Mouse (Mus musculus): ENCODE measurements around the gene Ndufb10. TPM values are rescaled to one million over a fixed set of nuclear protein-coding genes. Genes with fewer than 3 reads are reported as not detected.

The Ndufb10 gene
- polyA plus RNA-seq, 1 experiment = 91.1 TPM

DNA sequence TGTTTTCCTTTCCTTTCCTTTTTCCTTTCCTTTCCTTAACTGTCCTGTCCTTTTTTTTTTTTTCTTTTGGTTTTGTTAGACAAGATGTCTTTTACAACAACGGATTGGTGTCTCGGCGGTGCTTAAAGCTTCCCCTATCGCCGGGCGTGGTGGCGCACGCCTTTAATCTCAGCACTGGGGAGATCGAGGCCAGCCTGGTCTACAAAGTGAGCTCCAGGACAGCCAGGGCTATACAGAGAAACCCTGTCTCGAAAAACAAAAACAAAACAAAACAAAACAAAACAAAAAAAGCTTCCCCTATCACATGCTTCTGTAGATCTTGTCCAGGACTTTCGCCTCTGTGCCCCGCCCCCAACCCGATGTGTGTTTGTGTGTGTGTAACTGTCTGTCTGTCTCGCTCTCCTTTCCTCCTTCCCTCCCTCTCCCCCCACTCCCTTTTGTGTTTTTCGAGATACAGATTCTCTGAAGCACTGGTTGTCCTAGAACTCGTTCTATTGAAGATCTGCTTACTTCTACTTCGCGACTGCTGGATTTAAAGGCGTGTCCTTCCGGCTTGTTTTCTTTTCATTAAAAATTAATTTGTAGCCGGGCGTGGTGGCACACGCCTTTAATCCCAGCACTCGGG lies 16.4 kb downstream of the Ndufb10 start:
- Histone ChIP-seq H3K4me3 (ENCODE audit: extremely low read depth, insufficient read depth, insufficient read length) (peak overlapping the region; percentile 84), H3K27me3 (ENCODE audit: control insufficient read depth, insufficient read depth, low read length) (no peaks in the 10 kb centered on the region), H3K27ac (ENCODE audit: insufficient read depth, low read length) (peak overlapping the region; percentile 55), H3K4me1 (ENCODE audit: control insufficient read depth, insufficient read depth, insufficient read length) (no peaks in the 10 kb centered on the region; the same call in 1 of the 2 replicates), H3K36me3 (ENCODE audit: control insufficient read depth, insufficient read depth, low read length) (peaks cover 7% of the 10 kb centered on the region; the same call in 1 of the 2 replicates)
- TF ChIP-seq POLR2A (IDR thresholded peaks at IDR 0.05; ENCODE audit: low read depth, low read length) = no peak
- TF ChIP-seq CTCF (IDR thresholded peaks at IDR 0.05; ENCODE audit: extremely low read depth, insufficient read depth, insufficient read length, insufficient replicate concordance) = no peak
- no peak for DNase-seq (ENCODE audit: low read depth in 1 of 2, low spot score in 2 of 2)
- WGBS = 2% methylated on average over 24 of the region's 24 CpGs

DNA sequence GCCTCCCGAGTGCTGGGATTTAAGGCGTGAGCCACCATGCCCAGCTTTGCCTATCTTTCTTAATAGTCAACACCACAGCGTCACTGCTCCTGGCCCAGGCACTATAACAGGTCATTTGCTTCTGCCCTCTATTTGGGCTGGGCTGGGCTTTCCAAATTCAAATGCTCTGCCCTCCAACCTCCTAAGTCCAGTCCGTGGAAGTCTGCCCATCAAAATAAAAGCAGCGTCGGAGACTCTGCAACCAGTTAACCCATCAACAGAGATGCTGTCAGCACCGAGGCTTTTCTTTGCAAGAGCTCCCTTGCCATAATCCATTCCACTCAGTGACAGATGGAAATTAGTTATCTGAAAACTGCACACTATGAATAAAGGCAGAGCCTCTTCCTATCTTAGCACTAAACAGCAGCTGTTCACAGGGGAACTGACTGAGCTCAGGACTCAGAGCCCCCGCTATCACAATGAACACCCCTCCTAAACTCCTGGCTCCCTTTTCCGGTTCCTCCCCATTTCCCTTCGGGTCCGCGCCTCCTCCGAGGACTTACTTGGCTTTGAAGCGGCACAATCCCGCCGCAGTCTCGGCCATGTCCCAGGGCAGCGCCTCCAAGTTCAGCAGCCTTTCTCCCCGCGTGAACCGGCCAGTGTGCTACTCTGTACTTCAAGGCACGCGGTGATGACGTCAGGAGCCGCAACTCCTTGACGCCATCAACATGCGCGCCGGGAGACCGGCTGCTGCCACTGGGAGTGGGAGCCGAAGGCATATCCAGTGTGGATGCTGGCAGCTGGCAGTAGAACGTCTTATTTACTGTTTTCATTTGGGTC lies 17.1 kb downstream of the Ndufb10 start, which contains the start of gene Tbl3:
Tbl3 (minus strand) TSS at position 679 of the 819 bp plus-strand sequence.
- WGBS = 2% methylated on average over 32 of the region's 32 CpGs
- H3K27ac ChIP-seq (ENCODE audit: insufficient read depth, low read length) = peak within 1 kb of the TSS; percentile 66
- DNase-seq (ENCODE audit: low read depth in 1 of 2, low spot score in 2 of 2) = peak; percentile 79 to 89

DNA sequence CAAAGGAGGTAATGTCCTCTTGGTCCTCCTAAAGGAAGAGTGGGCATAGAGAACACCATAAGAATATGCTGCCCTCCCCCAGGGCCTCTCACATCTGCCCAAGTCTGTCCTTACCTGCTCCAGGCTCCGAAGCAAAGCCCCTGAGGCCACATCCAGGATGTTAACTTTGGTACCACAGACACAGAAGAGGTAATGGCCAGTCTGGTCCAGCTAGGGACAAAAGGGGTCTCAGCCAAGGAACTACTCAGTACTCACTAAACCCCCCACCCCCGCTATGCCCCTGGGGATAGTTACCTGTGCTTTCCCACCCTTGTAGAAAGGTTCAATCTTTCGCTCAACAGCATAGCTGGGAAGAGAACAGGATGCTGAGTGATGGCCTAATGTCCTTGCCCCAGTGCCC lies 18.5 kb downstream of the Ndufb10 start:
- peaks cover 23% of the 10 kb centered on the region for H3K36me3 ChIP-seq (ENCODE audit: control insufficient read depth, insufficient read depth, low read length)
- no peak overlapping the region for H3K4me3 ChIP-seq (ENCODE audit: extremely low read depth, insufficient read depth, insufficient read length)
- no peaks in the 10 kb centered on the region; the same call in 1 of the 2 replicates for H3K4me1 ChIP-seq (ENCODE audit: control insufficient read depth, insufficient read depth, insufficient read length)
- no peak overlapping the region for H3K27ac ChIP-seq (ENCODE audit: insufficient read depth, low read length)
- no peak for TF ChIP-seq CTCF (IDR thresholded peaks at IDR 0.05; ENCODE audit: extremely low read depth, insufficient read depth, insufficient read length, insufficient replicate concordance)
- TF ChIP-seq POLR2A (IDR thresholded peaks at IDR 0.05; ENCODE audit: low read depth, low read length) = no peak
- no peaks in the 10 kb centered on the region for H3K27me3 ChIP-seq (ENCODE audit: control insufficient read depth, insufficient read depth, low read length)
- WGBS = 94% methylated on average over 3 of the region's 3 CpGs
- no peak for DNase-seq (ENCODE audit: low read depth in 1 of 2, low spot score in 2 of 2)

More for the DNA sequence above, 17.1 kb downstream of the Ndufb10 start, which contains the start of gene Tbl3:
- Histone ChIP-seq H3K4me1 (ENCODE audit: control insufficient read depth, insufficient read depth, insufficient read length) (no peaks in the 10 kb centered on the region; the same call in 1 of the 2 replicates), H3K4me3 (ENCODE audit: extremely low read depth, insufficient read depth, insufficient read length) (peak within 1 kb of the TSS; percentile 84), H3K36me3 (ENCODE audit: control insufficient read depth, insufficient read depth, low read length) (peaks cover 11% of the 10 kb centered on the region), H3K27me3 (ENCODE audit: control insufficient read depth, insufficient read depth, low read length) (no peaks in the 10 kb centered on the region)
- TF ChIP-seq POLR2A (IDR thresholded peaks at IDR 0.05; ENCODE audit: low read depth, low read length) (peak; percentile 72), CTCF (IDR thresholded peaks at IDR 0.05; ENCODE audit: extremely low read depth, insufficient read depth, insufficient read length, insufficient replicate concordance) (no peak)

DNA sequence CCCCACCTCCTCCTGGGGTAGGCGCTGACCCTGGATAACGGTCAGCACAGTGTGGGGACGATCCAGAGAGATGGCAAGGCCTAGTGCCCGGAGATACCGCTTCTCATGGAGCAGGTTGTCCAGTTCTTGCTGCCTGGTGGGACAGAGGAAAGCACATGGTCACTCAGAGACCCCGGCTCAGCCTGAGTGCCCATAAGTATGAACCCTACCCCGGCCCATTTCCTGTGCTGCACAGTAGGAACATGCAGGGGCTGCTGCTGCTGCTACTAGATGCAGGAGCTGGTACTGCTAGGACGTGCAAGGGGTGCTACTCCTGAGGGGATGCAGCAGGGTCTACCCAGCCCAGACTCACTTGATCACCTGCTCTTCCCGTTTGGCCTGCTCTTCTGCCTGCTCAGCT lies 23.0 kb downstream of the Ndufb10 start:
- no peak overlapping the region for H3K27ac ChIP-seq (ENCODE audit: insufficient read depth, low read length)
- no peaks in the 10 kb centered on the region; the same call in 1 of the 2 replicates for H3K4me1 ChIP-seq (ENCODE audit: control insufficient read depth, insufficient read depth, insufficient read length)
- no peaks in the 10 kb centered on the region for H3K27me3 ChIP-seq (ENCODE audit: control insufficient read depth, insufficient read depth, low read length)
- WGBS = 93% methylated on average over 9 of the region's 9 CpGs
- no peak for TF ChIP-seq CTCF (IDR thresholded peaks at IDR 0.05; ENCODE audit: extremely low read depth, insufficient read depth, insufficient read length, insufficient replicate concordance)
- TF ChIP-seq POLR2A (IDR thresholded peaks at IDR 0.05; ENCODE audit: low read depth, low read length) = no peak
- DNase-seq (ENCODE audit: low read depth in 1 of 2, low spot score in 2 of 2) = no peak
- H3K36me3 ChIP-seq (ENCODE audit: control insufficient read depth, insufficient read depth, low read length) = peaks cover 23% of the 10 kb centered on the region
- no peak overlapping the region for H3K4me3 ChIP-seq (ENCODE audit: extremely low read depth, insufficient read depth, insufficient read length)

DNA sequence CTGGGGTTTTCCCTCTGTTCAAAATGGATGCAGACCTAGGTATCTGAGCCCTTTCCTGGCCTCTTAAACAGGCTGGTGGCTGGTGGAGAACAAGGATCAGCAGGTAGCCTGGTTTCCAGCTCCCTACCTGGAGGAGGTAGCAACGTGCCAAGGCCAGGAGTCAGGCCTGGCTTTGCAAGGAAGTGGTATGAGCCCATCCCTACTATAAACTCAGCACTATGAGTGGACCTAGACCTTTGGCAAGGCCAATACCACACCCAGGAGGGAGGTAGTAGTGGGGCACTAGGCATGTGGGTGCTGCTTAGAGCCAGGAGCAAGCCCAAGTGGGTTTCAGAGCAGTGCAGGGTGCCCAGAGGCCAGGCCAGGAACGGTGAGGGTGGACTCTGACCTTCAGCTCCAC lies 24.8 kb downstream of the Ndufb10 start:
- no peak for DNase-seq (ENCODE audit: low read depth in 1 of 2, low spot score in 2 of 2)
- 89% methylated on average over 2 of the region's 2 CpGs for WGBS
- peaks cover 21% of the 10 kb centered on the region for H3K36me3 ChIP-seq (ENCODE audit: control insufficient read depth, insufficient read depth, low read length)

DNA sequence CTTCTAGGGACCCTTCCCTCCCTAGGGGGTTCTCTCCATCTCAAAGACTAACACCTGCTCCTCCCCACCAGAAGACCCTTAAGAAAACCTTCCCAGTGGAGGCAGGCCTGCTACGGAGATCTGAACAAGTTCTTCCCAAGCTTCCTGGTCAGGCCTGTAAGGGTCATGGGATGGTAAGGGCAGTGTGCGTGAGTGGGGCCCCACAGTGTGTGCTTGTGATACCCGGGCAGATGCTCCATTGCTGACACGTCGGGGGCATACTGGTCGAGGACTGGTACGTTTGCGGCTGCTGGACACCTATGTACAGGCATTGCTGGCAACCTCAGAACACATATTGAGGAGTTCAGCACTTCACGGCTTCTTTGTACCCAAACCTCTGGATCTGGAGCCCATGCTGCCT lies 25.6 kb downstream of the Ndufb10 start:
- TF ChIP-seq CTCF (IDR thresholded peaks at IDR 0.05; ENCODE audit: extremely low read depth, insufficient read depth, insufficient read length, insufficient replicate concordance) (no peak), POLR2A (IDR thresholded peaks at IDR 0.05; ENCODE audit: low read depth, low read length) (no peak)
- no peaks in the 10 kb centered on the region for H3K27me3 ChIP-seq (ENCODE audit: control insufficient read depth, insufficient read depth, low read length)
- H3K4me1 ChIP-seq (ENCODE audit: control insufficient read depth, insufficient read depth, insufficient read length) = no peaks in the 10 kb centered on the region; the same call in none of the 2 replicates
- H3K36me3 ChIP-seq (ENCODE audit: control insufficient read depth, insufficient read depth, low read length) = peaks cover 15% of the 10 kb centered on the region
- WGBS = 83% methylated on average over 9 of the region's 9 CpGs
- DNase-seq (ENCODE audit: low read depth in 1 of 2, low spot score in 2 of 2) = no peak
- no peak overlapping the region for H3K27ac ChIP-seq (ENCODE audit: insufficient read depth, low read length)
- no peak overlapping the region for H3K4me3 ChIP-seq (ENCODE audit: extremely low read depth, insufficient read depth, insufficient read length)

More for the DNA sequence above, 24.8 kb downstream of the Ndufb10 start:
- Histone ChIP-seq H3K4me1 (ENCODE audit: control insufficient read depth, insufficient read depth, insufficient read length) (no peaks in the 10 kb centered on the region; the same call in none of the 2 replicates), H3K27me3 (ENCODE audit: control insufficient read depth, insufficient read depth, low read length) (no peaks in the 10 kb centered on the region), H3K4me3 (ENCODE audit: extremely low read depth, insufficient read depth, insufficient read length) (no peak overlapping the region), H3K27ac (ENCODE audit: insufficient read depth, low read length) (no peak overlapping the region)
- no peak for TF ChIP-seq CTCF (IDR thresholded peaks at IDR 0.05; ENCODE audit: extremely low read depth, insufficient read depth, insufficient read length, insufficient replicate concordance)
- no peak for TF ChIP-seq POLR2A (IDR thresholded peaks at IDR 0.05; ENCODE audit: low read depth, low read length)
